Mouse (Mus musculus) liver, embryonic 15.5 days (tissue): ENCODE measurements around the gene Tmprss13. TPM values are rescaled to one million over a fixed set of nuclear protein-coding genes. Genes with fewer than 3 reads are reported as not detected.

Source experiments
- ATAC-seq: fragments of 200-750 bp; cut with Nextera tagmentation; 2 replicates; pipeline ENCODE4 v1.8.0; 2017; ENCODE audit warnings: moderate number of reproducible peaks, mild to moderate bottlenecking, moderate library complexity; ENCODE audit not compliant: insufficient read depth
- H3K27ac ChIP-seq: fragments of 300-500 bp; sonication (generic); replicated peaks from 2 replicates; pipeline ENCODE4 v1.5.1; 2015; ENCODE audit warnings: mild to moderate bottlenecking, inconsistent platforms
- H3K27me3 ChIP-seq: fragments of 300-500 bp; sonication (generic); 2 replicates; pipeline ENCODE4 v1.6.1; 2015; ENCODE audit warnings: mild to moderate bottlenecking, inconsistent platforms
- H3K36me3 ChIP-seq: fragments of 300-500 bp; sonication (generic); replicated peaks from 2 replicates; pipeline ENCODE4 v1.6.1; 2015; ENCODE audit warnings: moderate library complexity, mild to moderate bottlenecking, inconsistent platforms
- H3K4me1 ChIP-seq: fragments of 300-500 bp; sonication (generic); replicated peaks from 2 replicates; pipeline ENCODE4 v1.6.1; 2015; ENCODE audit warnings: inconsistent platforms
- H3K4me2 ChIP-seq: fragments of 300-500 bp; sonication (generic); 2 replicates; pipeline ENCODE4 v1.6.1; 2015; ENCODE audit warnings: moderate library complexity, mild to moderate bottlenecking, inconsistent platforms
- H3K4me3 ChIP-seq: fragments of 300-500 bp; sonication (generic); replicated peaks from 2 replicates; pipeline ENCODE4 v1.5.1; 2015; ENCODE audit warnings: mild to moderate bottlenecking, inconsistent platforms
- H3K9ac ChIP-seq: fragments of 300-500 bp; sonication (generic); 2 replicates; pipeline ENCODE4 v1.6.1; 2015; ENCODE audit warnings: moderate library complexity, mild to moderate bottlenecking, inconsistent platforms
- H3K9me3 ChIP-seq: fragments of 300-500 bp; sonication (generic); replicated peaks from 2 replicates; pipeline ENCODE4 v1.6.1; 2016; ENCODE audit warnings: inconsistent platforms
- WGBS: fragments of 180-500 bp; shearing (Covaris S2); methylation state at CpG from one replicate; pipeline ENCODE4 v1.1.7; 2015; ENCODE audit warnings: mixed read lengths; ENCODE audit not compliant: insufficient replicate concordance; 5-methylcytosine and 5-hydroxymethylcytosine counted together
- polyA plus RNA-seq: library from polyadenylated mRNA; unstranded; fragments of >200 nt; fragmentation: Nextera tagmentation; extraction: Ambion mirVana; gene quantifications from 2 replicates; pipeline ENCODE4 v1.2.1, GENCODE M21; 2015

The Tmprss13 gene
- polyA plus RNA-seq = not detected in 2 replicates

DNA sequence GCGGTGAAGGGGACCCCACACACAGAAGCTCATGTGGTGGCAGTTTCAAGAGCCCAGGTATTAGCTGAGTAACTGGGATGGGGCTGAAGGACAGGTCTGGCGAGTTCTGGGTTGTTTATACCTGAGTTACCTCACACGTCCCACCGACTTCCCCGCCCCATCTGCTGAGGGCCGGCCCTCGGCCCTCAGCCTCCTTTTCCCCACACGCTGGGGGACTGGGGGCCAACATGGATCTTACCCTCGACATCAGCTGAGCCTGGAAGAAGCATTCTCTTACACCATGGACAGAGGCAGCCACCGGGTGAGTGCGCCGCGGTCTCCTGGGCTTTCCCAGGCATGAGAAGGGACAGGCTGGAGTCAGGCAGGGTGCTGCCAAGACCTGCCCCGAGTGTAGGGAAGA is at the start of gene Tmprss13:
Tmprss13 (plus strand) TSS at position 246 of the 400 bp plus-strand sequence.
- H3K9ac ChIP-seq = no peak within 1 kb of the TSS
- no peak within 1 kb of the TSS for H3K27ac ChIP-seq
- no peaks in the 10 kb centered on the region for H3K9me3 ChIP-seq
- WGBS = 21% methylated on average over 14 of the region's 14 CpGs
- H3K4me2 ChIP-seq = no peak within 1 kb of the TSS
- H3K4me3 ChIP-seq = no peak within 1 kb of the TSS
- no peaks in the 10 kb centered on the region for H3K36me3 ChIP-seq
- H3K4me1 ChIP-seq = no peaks in the 10 kb centered on the region
- peaks cover 20% of the 10 kb centered on the region for H3K27me3 ChIP-seq
- no peak for ATAC-seq

DNA sequence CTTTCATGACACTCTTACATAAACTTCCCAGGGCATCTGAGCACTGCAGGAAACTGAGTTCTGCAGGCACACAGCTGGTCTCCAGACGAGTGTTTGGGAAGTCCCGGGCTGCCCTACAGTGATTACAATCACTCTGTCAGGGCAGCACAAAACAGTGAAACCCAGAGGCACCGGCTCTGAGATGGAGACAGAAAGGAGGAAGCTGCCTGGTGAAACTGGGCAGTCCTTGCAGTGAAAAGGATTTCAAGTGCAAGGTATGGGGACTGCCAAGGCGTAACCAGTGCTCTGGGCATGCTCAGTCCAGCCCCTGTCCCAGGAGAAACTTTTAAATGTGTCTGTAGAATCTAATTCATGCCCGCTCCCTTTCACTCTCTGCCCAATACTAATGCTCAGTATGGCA is 46.7 kb upstream of the Tmprss13 start:
- Histone ChIP-seq H3K9ac (no peak overlapping the region), H3K27ac (no peak overlapping the region), H3K4me3 (no peak overlapping the region), H3K36me3 (no peaks in the 10 kb centered on the region), H3K4me1 (peaks cover 25% of the 10 kb centered on the region), H3K9me3 (no peaks in the 10 kb centered on the region), H3K27me3 (peaks cover 38% of the 10 kb centered on the region), H3K4me2 (no peak overlapping the region)
- no peak for ATAC-seq
- 26% methylated on average over 5 of the region's 5 CpGs for whole genome bisulfite sequencing

DNA sequence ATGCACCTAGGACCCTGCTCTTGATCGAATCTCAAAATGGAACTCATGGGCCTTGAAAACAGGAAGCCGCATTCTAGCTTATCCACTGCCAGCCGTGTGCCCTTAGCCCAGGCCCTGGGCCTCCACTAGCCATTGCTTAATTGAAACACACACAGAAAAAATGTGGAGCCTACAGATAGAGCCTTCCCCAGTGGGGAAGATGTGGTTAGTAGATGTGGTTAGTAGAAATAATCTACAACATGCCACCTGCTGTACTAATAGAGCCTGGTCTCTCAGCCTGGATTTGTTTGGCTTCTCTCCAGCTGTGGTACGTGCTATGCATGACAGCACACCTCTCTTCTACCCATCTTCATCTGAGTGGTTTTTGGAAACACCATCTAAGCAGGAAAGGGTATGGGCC is 44.7 kb upstream of the Tmprss13 start:
- Histone ChIP-seq H3K4me3 (no peak overlapping the region), H3K9ac (no peak overlapping the region), H3K4me1 (peaks cover 22% of the 10 kb centered on the region), H3K36me3 (no peaks in the 10 kb centered on the region), H3K4me2 (no peak overlapping the region), H3K27ac (peak overlapping the region; percentile 36), H3K27me3 (peaks cover 18% of the 10 kb centered on the region), H3K9me3 (no peaks in the 10 kb centered on the region)
- WGBS = 12% methylated on average over 4 of the region's 4 CpGs
- peak; percentile 87 for ATAC-seq

GRCm38 (mm10) chr9:45274635-45275034 is 44.3 kb upstream of the Tmprss13 start:
- Histone ChIP-seq H3K4me3 (no peak overlapping the region), H3K4me2 (no peak overlapping the region), H3K27ac (peak overlapping the region; percentile 36), H3K9me3 (no peaks in the 10 kb centered on the region), H3K36me3 (no peaks in the 10 kb centered on the region), H3K4me1 (peaks cover 22% of the 10 kb centered on the region), H3K27me3 (peaks cover 14% of the 10 kb centered on the region), H3K9ac (no peak overlapping the region)
- ATAC-seq = peak; percentile 71
- WGBS = 31% methylated on average over 2 of the region's 2 CpGs

GRCm38 (mm10) chr9:45280059-45280458 is 38.8 kb upstream of the Tmprss13 start:
- no peak for ATAC-seq
- WGBS = 44% methylated on average over 3 of the region's 3 CpGs
- no peaks in the 10 kb centered on the region for H3K9me3 ChIP-seq
- no peaks in the 10 kb centered on the region for H3K36me3 ChIP-seq
- H3K9ac ChIP-seq = no peak overlapping the region
- H3K27ac ChIP-seq = no peak overlapping the region
- no peaks in the 10 kb centered on the region for H3K27me3 ChIP-seq
- H3K4me3 ChIP-seq = no peak overlapping the region
- peaks cover 9% of the 10 kb centered on the region; the same call in 1 of the 2 replicates for H3K4me1 ChIP-seq
- no peak overlapping the region for H3K4me2 ChIP-seq

DNA sequence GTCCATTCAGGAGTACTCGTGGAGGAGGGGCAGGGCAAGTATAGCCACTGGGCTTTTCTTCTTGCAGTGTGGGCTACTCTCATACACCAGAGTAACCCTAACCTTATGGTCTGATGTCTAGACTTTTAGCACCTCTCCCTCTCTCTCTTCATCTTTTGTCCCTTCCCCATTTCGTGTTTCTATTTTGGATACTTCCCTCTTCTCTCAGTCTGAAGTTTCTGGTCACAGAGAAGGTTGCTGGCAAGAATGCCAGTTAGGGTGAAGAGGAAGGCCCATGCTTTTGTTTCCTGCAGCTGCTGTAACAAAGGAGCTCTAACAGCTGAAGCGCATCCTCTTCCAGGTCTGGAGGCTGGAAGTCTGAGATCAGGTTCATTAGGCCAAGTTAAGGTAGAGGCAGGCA is 38.0 kb upstream of the Tmprss13 start:
- Histone ChIP-seq H3K36me3 (no peaks in the 10 kb centered on the region), H3K9me3 (no peaks in the 10 kb centered on the region), H3K9ac (no peak overlapping the region), H3K4me3 (no peak overlapping the region), H3K27ac (no peak overlapping the region), H3K27me3 (no peaks in the 10 kb centered on the region), H3K4me1 (0 out of 2 replicates have a peak, but pooled peaks cover 5% of the 10 kb centered on the region), H3K4me2 (no peak overlapping the region)
- ATAC-seq = no peak
- WGBS = 29% methylated on average over 3 of the region's 3 CpGs

DNA sequence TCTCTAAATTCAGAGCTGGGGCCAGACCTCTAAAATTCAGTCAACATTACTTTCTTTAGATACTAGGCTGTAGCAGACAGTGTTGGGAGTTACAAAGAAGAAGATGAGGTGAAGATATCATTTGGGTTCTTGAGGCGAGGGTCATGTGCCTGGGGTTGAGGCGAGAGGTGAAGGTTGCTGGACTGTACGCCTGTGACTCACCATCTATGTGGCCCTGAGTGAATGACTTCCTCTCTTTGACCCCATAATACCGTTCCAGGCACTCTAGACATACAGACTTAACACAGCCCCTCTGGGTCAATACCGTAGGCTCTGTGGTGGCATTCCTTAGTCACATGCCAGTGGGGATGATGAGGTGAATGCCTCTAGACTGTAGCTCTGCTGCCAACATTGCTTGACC is 36.4 kb upstream of the Tmprss13 start:
- 0 out of 2 replicates have a peak, but pooled peaks cover 5% of the 10 kb centered on the region for H3K4me1 ChIP-seq
- no peaks in the 10 kb centered on the region for H3K9me3 ChIP-seq
- no peaks in the 10 kb centered on the region for H3K36me3 ChIP-seq
- no peak overlapping the region for H3K4me2 ChIP-seq
- no peak for ATAC-seq
- H3K27me3 ChIP-seq = no peaks in the 10 kb centered on the region
- H3K4me3 ChIP-seq = no peak overlapping the region
- WGBS = 46% methylated on average over 5 of the region's 5 CpGs
- no peak overlapping the region for H3K27ac ChIP-seq
- no peak overlapping the region for H3K9ac ChIP-seq

DNA sequence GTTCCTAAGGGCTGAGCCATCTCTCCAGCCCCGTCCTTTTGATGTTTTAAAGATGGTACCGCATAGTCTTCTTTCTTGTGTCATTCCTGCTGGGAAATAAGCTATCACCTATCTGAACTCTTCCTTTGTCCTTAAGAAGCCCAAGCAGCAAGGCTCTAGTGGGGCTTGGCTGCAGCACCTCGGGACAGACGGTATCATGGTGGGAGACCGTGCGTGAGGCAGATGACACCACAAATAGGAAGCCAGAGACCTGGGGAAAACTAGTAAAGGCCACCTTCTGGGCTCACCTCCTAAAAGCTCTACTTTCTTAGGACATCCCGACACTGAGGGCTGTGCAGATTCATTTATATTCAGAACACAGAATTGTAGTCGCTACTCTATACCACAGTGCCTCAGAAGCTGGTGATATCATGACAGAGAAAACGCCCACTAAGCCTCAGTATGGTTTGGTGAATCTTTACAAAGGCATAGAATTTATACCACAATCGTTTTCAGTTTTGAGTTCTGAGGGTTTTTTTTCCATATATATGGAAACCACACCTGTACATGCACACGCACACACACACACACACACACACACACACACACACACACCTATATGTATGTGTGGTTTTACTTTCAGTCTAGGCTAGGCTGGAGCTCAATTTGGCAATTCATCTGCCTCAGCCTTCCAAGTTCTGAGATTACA is 27.3 kb upstream of the Tmprss13 start:
- Histone ChIP-seq H3K27ac (no peak overlapping the region), H3K36me3 (no peaks in the 10 kb centered on the region), H3K4me1 (peaks cover 5% of the 10 kb centered on the region; the same call in 1 of the 2 replicates), H3K9me3 (no peaks in the 10 kb centered on the region), H3K9ac (no peak overlapping the region), H3K27me3 (no peaks in the 10 kb centered on the region), H3K4me2 (no peak overlapping the region), H3K4me3 (no peak overlapping the region)
- no peak for ATAC-seq
- WGBS = 64% methylated on average over 11 of the region's 11 CpGs

DNA sequence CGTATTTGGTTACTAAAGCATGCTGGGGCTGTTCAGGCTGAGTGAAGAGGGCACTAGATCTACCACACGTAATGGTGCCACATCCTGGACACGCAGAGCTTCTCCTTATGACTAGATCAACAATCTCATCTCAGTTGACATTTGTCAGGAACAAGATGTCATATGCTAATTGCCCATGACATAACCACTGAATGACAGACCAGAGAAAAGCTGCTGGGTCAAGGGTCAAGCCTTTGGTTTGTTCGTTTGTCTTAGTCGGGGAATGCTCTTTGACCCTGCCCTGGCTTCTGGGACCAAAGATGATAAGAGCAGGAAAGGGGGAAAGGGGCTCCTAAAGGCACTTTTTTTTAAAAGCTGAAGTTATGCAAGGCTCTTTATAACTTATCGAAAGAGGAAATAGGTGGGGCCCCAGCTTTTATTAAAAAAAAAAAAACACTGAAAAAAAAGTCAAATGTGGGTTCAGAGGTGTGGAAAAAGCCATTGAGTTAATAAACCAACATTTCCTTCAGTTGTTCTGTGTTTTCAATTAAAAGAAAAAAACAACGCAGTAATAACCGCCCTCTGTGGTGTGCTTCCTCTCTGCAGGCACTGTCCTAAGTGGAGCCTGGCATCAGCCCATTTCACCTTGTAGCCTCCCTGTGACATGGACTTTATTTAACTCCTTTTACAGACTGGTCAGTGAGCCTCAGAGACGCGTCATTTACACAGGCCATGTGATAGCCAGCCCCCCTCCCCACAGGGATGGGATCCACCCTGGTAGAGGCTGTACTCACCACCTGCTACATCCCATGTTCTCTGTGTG is 24.5 kb upstream of the Tmprss13 start:
- Histone ChIP-seq H3K4me2 (no peak overlapping the region), H3K4me3 (no peak overlapping the region), H3K9me3 (no peaks in the 10 kb centered on the region), H3K9ac (no peak overlapping the region), H3K36me3 (no peaks in the 10 kb centered on the region), H3K27me3 (no peaks in the 10 kb centered on the region), H3K27ac (no peak overlapping the region), H3K4me1 (peaks cover 5% of the 10 kb centered on the region; the same call in 1 of the 2 replicates)
- no peak for ATAC-seq
- WGBS = 24% methylated on average over 10 of the region's 10 CpGs

DNA sequence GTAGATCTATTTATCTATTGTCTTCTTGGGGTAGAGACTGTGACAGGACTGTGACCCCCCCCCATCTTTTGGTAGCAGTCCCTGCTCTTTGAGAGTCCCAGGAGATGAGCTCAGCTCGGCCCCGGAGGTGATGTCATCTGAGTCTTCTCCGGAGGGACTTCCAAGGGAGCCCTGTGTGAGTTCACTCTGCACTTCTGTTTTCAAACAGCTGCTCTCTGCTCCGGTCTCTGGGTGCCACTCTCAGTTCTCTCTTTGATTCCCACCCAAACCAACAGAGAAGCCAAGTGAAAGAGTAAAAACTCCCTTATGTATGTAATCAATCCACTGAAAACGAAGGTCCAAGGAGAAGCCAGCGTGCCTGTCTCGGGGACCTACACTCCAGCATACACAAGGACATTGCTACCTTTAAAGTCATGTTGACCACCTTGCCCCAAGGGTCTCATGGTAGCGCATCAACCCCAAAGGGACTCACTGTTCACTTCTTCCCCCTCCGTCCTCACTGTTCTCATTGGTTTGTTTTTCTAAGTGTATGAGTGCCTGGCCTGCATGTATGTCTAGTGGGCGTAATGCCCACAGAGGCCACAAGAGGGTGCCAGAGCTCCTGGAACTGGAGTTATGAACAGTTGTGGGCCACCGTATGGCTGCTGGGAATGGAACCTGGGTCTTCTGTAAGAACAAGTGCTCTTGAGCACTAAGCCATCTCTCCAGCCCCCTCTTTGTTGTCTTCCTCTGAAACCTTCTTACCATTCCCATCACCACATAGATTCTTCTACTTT is 19.5 kb upstream of the Tmprss13 start:
- H3K4me1 ChIP-seq = peaks cover 10% of the 10 kb centered on the region
- no peaks in the 10 kb centered on the region for H3K36me3 ChIP-seq
- ATAC-seq = no peak
- WGBS = 62% methylated on average over 11 of the region's 11 CpGs
- H3K27me3 ChIP-seq = no peaks in the 10 kb centered on the region
- H3K27ac ChIP-seq = no peak overlapping the region
- no peak overlapping the region for H3K4me3 ChIP-seq
- no peak overlapping the region for H3K4me2 ChIP-seq
- no peaks in the 10 kb centered on the region for H3K9me3 ChIP-seq
- H3K9ac ChIP-seq = no peak overlapping the region
